16 mouse cellular contexts compared by ENCODE assay signal in the genomic region with DNA sequence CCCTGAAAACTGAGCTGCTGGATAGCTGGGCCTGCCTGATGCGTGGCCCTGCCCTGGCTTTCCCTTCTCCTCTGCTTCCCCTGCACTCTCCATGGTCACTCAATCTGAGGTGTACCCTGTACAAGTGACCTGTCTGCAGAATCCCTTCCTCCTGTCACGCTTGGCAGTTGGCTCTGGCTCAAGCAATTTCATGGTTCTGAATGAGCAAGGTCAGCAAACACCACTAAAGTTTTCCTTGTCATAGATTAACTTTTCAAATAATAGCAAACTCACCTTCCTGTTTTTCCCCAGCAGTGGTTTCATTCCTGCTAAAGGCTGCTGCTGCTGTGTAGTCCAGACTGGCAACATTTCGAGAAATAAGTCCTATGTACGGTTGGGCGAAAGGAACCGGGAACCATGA. TPM values are rescaled to one million over a fixed set of nuclear protein-coding genes. Genes with fewer than 3 reads are reported as not detected.
DNase-seq lines count a peak whose midpoint lies in the region; ATAC-seq and TF ChIP-seq lines count a peak whose summit lies in the region.
"Had no signal": no experiment of that assay in that cellular context is flagged by ENCODE, and none has a peak within 500 bp of the region (broad histone marks: within the 10 kb centered on the region; RNA-seq: fewer than 3 reads in every experiment).

No protein-coding gene starts in this region.

- no peak overlapping the region for H3K4me3 ChIP-seq in heart, embryonic 15.5 days
- H3K4me3 ChIP-seq in intestine, postnatal 0 days (ENCODE audit: low read depth, low read length), result no peak overlapping the region
- no peak overlapping the region for H3K4me3 ChIP-seq in kidney, postnatal 0 days (replicated peaks; ENCODE audit: low read depth, low read length)
- H3K4me3 ChIP-seq in liver, postnatal 0 days (ENCODE audit: low read depth, low read length), result no peak overlapping the region
- H3K4me3 ChIP-seq: embryonic facial prominence, embryonic 10.5 days; heart, embryonic 10.5 days; hindbrain, embryonic 13.5 days; neural tube, embryonic 13.5 days had no signal

- H3K4me2 ChIP-seq in heart, embryonic 15.5 days, result no peak overlapping the region
- H3K4me2 ChIP-seq in intestine, postnatal 0 days (replicated peaks; ENCODE audit: low read depth), result peak overlapping the region; percentile 2; the same call in 1 of the 2 replicates
- no peak overlapping the region for H3K4me2 ChIP-seq in kidney, postnatal 0 days (ENCODE audit: low read length)
- peak overlapping the region; percentile 49 for H3K4me2 ChIP-seq in liver, postnatal 0 days (ENCODE audit: low read depth, low read length)
- H3K4me2 ChIP-seq: hindbrain, embryonic 13.5 days; neural tube, embryonic 13.5 days had no signal

- WGBS in heart, embryonic 15.5 days, result 75% methylated on average over 6 of the region's 6 CpGs
- 59% methylated on average over 6 of the region's 6 CpGs for WGBS in intestine, postnatal 0 days
- 52% methylated on average over 6 of the region's 6 CpGs for WGBS in kidney, postnatal 0 days
- 56% methylated on average over 6 of the region's 6 CpGs for WGBS in liver, postnatal 0 days (ENCODE audit: insufficient replicate concordance)

- TF ChIP-seq EP300 in liver, postnatal 0 days (IDR thresholded peaks at IDR 0.05; ENCODE audit: low read depth), result no peak

- no peak overlapping the region for H3K9ac ChIP-seq in heart, embryonic 15.5 days
- H3K9ac ChIP-seq in intestine, postnatal 0 days (ENCODE audit: low read depth, low read length), result no peak overlapping the region
- H3K9ac ChIP-seq in kidney, postnatal 0 days (ENCODE audit: low read depth, low read length), result no peak overlapping the region
- no peak overlapping the region for H3K9ac ChIP-seq in liver, postnatal 0 days (replicated peaks)
- H3K9ac ChIP-seq: hindbrain, embryonic 13.5 days; neural tube, embryonic 13.5 days had no signal

- ATAC-seq in heart, embryonic 15.5 days (replicated peaks; ENCODE audit: insufficient number of reproducible peaks, insufficient read depth, low FRiP score, low read depth), result no peak
- peak; percentile 73 for ATAC-seq in intestine, postnatal 0 days
- peak; percentile 94 for ATAC-seq in kidney, postnatal 0 days (replicated peaks; ENCODE audit: low FRiP score, low read depth)
- ATAC-seq in liver, postnatal 0 days, result peak; percentile 75

- no peaks in the 10 kb centered on the region for H3K27me3 ChIP-seq in heart, embryonic 15.5 days
- H3K27me3 ChIP-seq in intestine, postnatal 0 days (replicated peaks; ENCODE audit: control insufficient read depth, insufficient read depth, low read length), result no peaks in the 10 kb centered on the region
- no peaks in the 10 kb centered on the region for H3K27me3 ChIP-seq in kidney, postnatal 0 days (ENCODE audit: insufficient read depth, low read length)
- no peaks in the 10 kb centered on the region for H3K27me3 ChIP-seq in liver, postnatal 0 days (ENCODE audit: insufficient read depth, low read length)
- H3K27me3 ChIP-seq: hindbrain, embryonic 13.5 days; neural tube, embryonic 13.5 days had no signal

- DNase-seq in heart, adult 9 months (ENCODE audit: low spot score in 2 of 2), result no peak
- peak; percentile 57 for DNase-seq in kidney, postnatal 0 days (ENCODE audit: low spot score)
- DNase-seq in liver, postnatal 0 days, result peak; percentile 40
- DNase-seq in natural killer cell, adult 2 months (ENCODE audit: low spot score in 2 of 2), result no peak
- no peak for DNase-seq in urinary bladder, postnatal 4 days (ENCODE audit: low spot score in 2 of 2)
- DNase-seq in spleen, postnatal 4 days (ENCODE audit: low spot score in 2 of 2), result no peak
- DNase-seq: cerebellum, adult 9-10 months; lung, postnatal 10 days; midbrain, embryonic 14.5 days had no signal

- H3K4me1 ChIP-seq in heart, embryonic 15.5 days (replicated peaks), result peaks cover 12% of the 10 kb centered on the region
- H3K4me1 ChIP-seq in intestine, postnatal 0 days (replicated peaks; ENCODE audit: control insufficient read depth, insufficient read depth, low read length), result peaks cover 3% of the 10 kb centered on the region; the same call in 1 of the 2 replicates
- H3K4me1 ChIP-seq in kidney, postnatal 0 days (replicated peaks; ENCODE audit: insufficient read depth, low read length), result peaks cover 7% of the 10 kb centered on the region; the same call in 1 of the 2 replicates
- no peaks in the 10 kb centered on the region for H3K4me1 ChIP-seq in liver, postnatal 0 days (ENCODE audit: insufficient read depth)
- H3K4me1 ChIP-seq: neural tube, embryonic 13.5 days had no signal

- H3K36me3 ChIP-seq in heart, embryonic 15.5 days, result no peaks in the 10 kb centered on the region
- no peaks in the 10 kb centered on the region for H3K36me3 ChIP-seq in intestine, postnatal 0 days (ENCODE audit: control insufficient read depth, insufficient read depth)
- no peaks in the 10 kb centered on the region for H3K36me3 ChIP-seq in kidney, postnatal 0 days (ENCODE audit: insufficient read depth, low read length)
- H3K36me3 ChIP-seq in liver, postnatal 0 days (replicated peaks; ENCODE audit: insufficient read depth, low read length), result no peaks in the 10 kb centered on the region
- H3K36me3 ChIP-seq: embryonic facial prominence, embryonic 10.5 days; G1E; heart, embryonic 10.5 days; hindbrain, embryonic 13.5 days; neural tube, embryonic 13.5 days had no signal

- no peak for TF ChIP-seq CTCF in intestine, postnatal 0 days (IDR thresholded peaks at IDR 0.05; ENCODE audit: low read depth)
- no peak for TF ChIP-seq CTCF in kidney, postnatal 0 days (IDR thresholded peaks at IDR 0.05; ENCODE audit: low read depth)
- TF ChIP-seq CTCF in liver, postnatal 0 days (IDR thresholded peaks at IDR 0.05; ENCODE audit: low read depth), result no peak

- no peaks in the 10 kb centered on the region for H3K9me3 ChIP-seq in heart, embryonic 15.5 days (replicated peaks)
- H3K9me3 ChIP-seq in intestine, postnatal 0 days (ENCODE audit: control insufficient read depth), result no peaks in the 10 kb centered on the region
- H3K9me3 ChIP-seq in kidney, postnatal 0 days (replicated peaks; ENCODE audit: low read length), result no peaks in the 10 kb centered on the region
- H3K9me3 ChIP-seq in liver, postnatal 0 days (ENCODE audit: low read length), result no peaks in the 10 kb centered on the region
- H3K9me3 ChIP-seq: embryonic facial prominence, embryonic 10.5 days; G1E; heart, embryonic 10.5 days; hindbrain, embryonic 13.5 days; neural tube, embryonic 13.5 days had no signal

- H3K27ac ChIP-seq in heart, embryonic 15.5 days, result peak overlapping the region; percentile 12; the same call in 1 of the 2 replicates
- H3K27ac ChIP-seq in intestine, postnatal 0 days (ENCODE audit: low read depth, low read length), result no peak overlapping the region
- H3K27ac ChIP-seq in kidney, postnatal 0 days, result peak overlapping the region; percentile 71; the same call in 1 of the 2 replicates
- H3K27ac ChIP-seq in liver, postnatal 0 days (ENCODE audit: low read depth), result peak overlapping the region; percentile 40; the same call in 1 of the 2 replicates
- H3K27ac ChIP-seq: embryonic facial prominence, embryonic 10.5 days; heart, embryonic 10.5 days; hindbrain, embryonic 13.5 days; neural tube, embryonic 13.5 days had no signal

RNA-seq across cellular contexts. Expression of a gene that starts 30.6 kb away (rescaled TPM):
- polyA plus RNA-seq in heart, embryonic 15.5 days (2015; fragmentation: Nextera tagmentation; extraction: Ambion mirVana), result 36.7 and 37.3 TPM in 2 replicates
- polyA plus RNA-seq in intestine, postnatal 0 days (2015; fragmentation: Nextera tagmentation; extraction: Ambion mirVana), result 29.5 and 30.2 TPM in 2 replicates
- 24.5 and 24.6 TPM in 2 replicates for polyA plus RNA-seq in kidney, postnatal 0 days (2015; fragmentation: Nextera tagmentation; extraction: Ambion mirVana)
- polyA plus RNA-seq in liver, postnatal 0 days (2015; fragmentation: Nextera tagmentation; extraction: Ambion mirVana), result 9.1 and 11.1 TPM in 2 replicates

Comparison
In these comparisons a context has a peak if more than half of its experiments do, and no peak if none do; other contexts are left out.
1. H3K4me2 ChIP-seq: peak in intestine, postnatal 0 days (single experiment) and liver, postnatal 0 days (single experiment); none in heart, embryonic 15.5 days (single experiment) and kidney, postnatal 0 days (single experiment).
2. DNase-seq: peak in kidney, postnatal 0 days (single experiment) and liver, postnatal 0 days (single experiment); none in heart, adult 9 months (0 of 2), natural killer cell, adult 2 months (0 of 2), urinary bladder, postnatal 4 days (0 of 2) and spleen, postnatal 4 days (0 of 2).